Mouse (Mus musculus): ENCODE data around the gene Cluap1. TPM values are rescaled to one million over a fixed set of nuclear protein-coding genes. Genes with fewer than 3 reads are reported as not detected.

Gene Cluap1
- polyA plus RNA-seq, 1 experiment from 2014 or later, result 13.3 TPM

DNA sequence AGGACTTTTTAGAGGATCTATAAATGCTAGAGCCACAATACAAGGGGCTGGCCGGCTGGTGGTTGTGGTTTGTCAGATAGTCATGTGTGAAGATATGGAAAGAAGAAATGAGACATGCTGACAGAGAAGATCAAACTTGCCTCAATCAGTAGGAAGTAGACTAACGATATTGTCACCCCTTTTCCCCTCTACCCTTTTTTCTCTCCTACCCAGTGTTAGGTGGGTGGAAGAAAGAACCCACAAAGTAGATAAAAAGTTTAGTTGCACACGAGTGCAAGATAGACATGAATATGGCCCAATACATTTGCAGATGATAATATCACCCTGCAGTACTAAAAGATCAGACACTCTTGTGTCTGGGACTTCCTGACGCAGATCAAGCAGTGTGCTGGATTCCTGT is 79.8 kb downstream of the Cluap1 start:
- Histone ChIP-seq H3K9me3 (replicated peaks; ENCODE audit: control insufficient read depth, low read length) (no peaks in the 10 kb centered on the region), H3K4me3 (ENCODE audit: low read depth, low read length) (no peak overlapping the region), H3K36me3 (ENCODE audit: control insufficient read depth, insufficient read depth, low read length) (peaks cover 70% of the 10 kb centered on the region), H3K9ac (ENCODE audit: low read depth, low read length) (no peak overlapping the region), H3K27ac (ENCODE audit: low read depth, low read length) (no peak overlapping the region), H3K4me1 (ENCODE audit: control insufficient read depth, insufficient read depth, low read length) (no peaks in the 10 kb centered on the region), H3K4me2 (no peak overlapping the region), H3K27me3 (ENCODE audit: control insufficient read depth, insufficient read depth, low read length) (no peaks in the 10 kb centered on the region)
- ATAC-seq (replicated peaks; ENCODE audit: insufficient number of reproducible peaks, low FRiP score, low TSS enrichment), result no peak
- 86% methylated on average over 4 of the region's 4 CpGs for WGBS (ENCODE audit: insufficient replicate concordance)

Small RNA genes lying within 50 kb of the gene (microRNA-seq; reads per million reads assigned to microRNA genes)
- not detected for gene Gm23493 (ENCODE audit: borderline number of aligned reads)

Other genes starting within 250 kb of the Cluap1 start
- gene Mefv, start 190.7 kb upstream of the Cluap1 start, polyA plus RNA-seq (2014; fragmentation: Nextera tagmentation; extraction: Ambion mirVana), result not detected in 2 replicates
- gene Zfp263, start 164.7 kb upstream of the Cluap1 start, polyA plus RNA-seq (2014; fragmentation: Nextera tagmentation; extraction: Ambion mirVana), result 20.1 and 21.2 TPM in 2 replicates
- gene Olfr15, start 77.9 kb upstream of the Cluap1 start, polyA plus RNA-seq (2014; fragmentation: Nextera tagmentation; extraction: Ambion mirVana), result not detected in 2 replicates
- gene Zfp174, start 61.5 kb upstream of the Cluap1 start, polyA plus RNA-seq (2014; fragmentation: Nextera tagmentation; extraction: Ambion mirVana), result 0.72 and 0.94 TPM in 2 replicates
- gene Naa60, start 36.4 kb upstream of the Cluap1 start, polyA plus RNA-seq (2014; fragmentation: Nextera tagmentation; extraction: Ambion mirVana), result 39.5 and 41.5 TPM in 2 replicates
- 5.5 and 6.4 TPM in 2 replicates for gene Zfp597, start 24.2 kb upstream of the Cluap1 start, polyA plus RNA-seq (2014; fragmentation: Nextera tagmentation; extraction: Ambion mirVana)
- gene Gm20695, start 24.2 kb upstream of the Cluap1 start, polyA plus RNA-seq (2014; fragmentation: Nextera tagmentation; extraction: Ambion mirVana), result 0.92 and 2.2 TPM in 2 replicates
- 5.4 and 7.1 TPM in 2 replicates for gene 1700037C18Rik, start 112 bp upstream of the Cluap1 start, polyA plus RNA-seq (2014; fragmentation: Nextera tagmentation; extraction: Ambion mirVana)
- 1.1 and 1.4 TPM in 2 replicates for gene Nlrc3, start 67.8 kb downstream of the Cluap1 start, polyA plus RNA-seq (2014; fragmentation: Nextera tagmentation; extraction: Ambion mirVana)
- 16.9 and 18.4 TPM in 2 replicates for gene Slx4, start 95.0 kb downstream of the Cluap1 start, polyA plus RNA-seq (2014; fragmentation: Nextera tagmentation; extraction: Ambion mirVana)
- gene Dnase1, start 128.1 kb downstream of the Cluap1 start, polyA plus RNA-seq (2014; fragmentation: Nextera tagmentation; extraction: Ambion mirVana), result 2.9 and 3.9 TPM in 2 replicates
- 108 TPM in 2 replicates for gene Trap1, start 169.0 kb downstream of the Cluap1 start, polyA plus RNA-seq (2014; fragmentation: Nextera tagmentation; extraction: Ambion mirVana)